Mouse (Mus musculus) lung, embryonic 16.5 days (tissue): Measurements from ENCODE around the gene Cfap298. TPM values are rescaled to one million over a fixed set of nuclear protein-coding genes. Genes with fewer than 3 reads are reported as not detected.

Experiments used
- ATAC-seq: fragments of 200-750 bp; cut with Nextera tagmentation; 2 replicates; pipeline ENCODE4 v1.8.0; 2017; ENCODE audit warnings: low read depth, mild to moderate bottlenecking, moderate library complexity
- H3K27ac ChIP-seq: fragments of 300-500 bp; sonication (generic); 2 replicates; pipeline ENCODE4 v1.5.1; 2014; ENCODE audit warnings: mild to moderate bottlenecking, control low read depth, low read length
- H3K27me3 ChIP-seq: fragments of 300-500 bp; sonication (generic); 2 replicates; pipeline ENCODE4 v1.6.1; 2014; ENCODE audit warnings: low read depth, low read length, mixed read lengths; ENCODE audit not compliant: control insufficient read depth, insufficient read depth
- H3K36me3 ChIP-seq: fragments of 300-500 bp; sonication (generic); 2 replicates; pipeline ENCODE4 v1.6.1; 2014; ENCODE audit warnings: low read length; ENCODE audit not compliant: control insufficient read depth, insufficient read depth
- H3K4me1 ChIP-seq: fragments of 300-500 bp; sonication (generic); replicated peaks from 2 replicates; pipeline ENCODE4 v1.6.1; 2014; ENCODE audit warnings: low read length, mixed read lengths; ENCODE audit not compliant: control insufficient read depth, insufficient read depth
- H3K4me2 ChIP-seq: fragments of 300-500 bp; sonication (generic); 2 replicates; pipeline ENCODE4 v1.6.1; 2014; ENCODE audit warnings: low read depth, low read length, control low read depth
- H3K4me3 ChIP-seq: fragments of 300-500 bp; sonication (generic); 2 replicates; pipeline ENCODE4 v1.5.1; 2014; ENCODE audit warnings: mild to moderate bottlenecking, low read length, control low read depth
- H3K9ac ChIP-seq: fragments of 300-500 bp; sonication (generic); 2 replicates; pipeline ENCODE4 v1.6.1; 2014; ENCODE audit warnings: low read length, control low read depth
- H3K9me3 ChIP-seq: fragments of 300-500 bp; sonication (generic); 2 replicates; pipeline ENCODE4 v1.6.1; 2016; ENCODE audit warnings: low read length; ENCODE audit not compliant: control insufficient read depth
- WGBS: fragments of 180-500 bp; shearing (Covaris S2); extraction: QIAGEN DNeasy Blood & Tissue Kit; methylation state at CpG from one replicate; pipeline ENCODE4 v1.1.7; 2014; 5-methylcytosine and 5-hydroxymethylcytosine counted together
- polyA plus RNA-seq: library from polyadenylated mRNA; unstranded; fragments of >200 nt; fragmentation: Nextera tagmentation; extraction: Ambion mirVana; gene quantifications from 2 replicates; pipeline ENCODE4 v1.2.1, GENCODE M21; 2015

Gene Cfap298
- polyA plus RNA-seq: 57.2 and 59.2 TPM in 2 replicates

- Histone ChIP-seq H3K4me2 (peak within 1 kb of the TSS; percentile 79), H3K9me3 (no peaks in the 10 kb centered on the region), H3K4me1 (peaks cover 5% of the 10 kb centered on the region; the same call in 1 of the 2 replicates), H3K27me3 (no peaks in the 10 kb centered on the region), H3K27ac (peak within 1 kb of the TSS; percentile 85), H3K4me3 (peak within 1 kb of the TSS; percentile 84), H3K36me3 (peaks cover 6% of the 10 kb centered on the region; the same call in 1 of the 2 replicates), H3K9ac (peak within 1 kb of the TSS; percentile 89)
- ATAC-seq: peak; percentile 98
- under 1% methylated on average over 56 of the region's 56 CpGs for WGBS
These were observed at the start of gene Cfap298 for GRCm38 (mm10) chr16:90934687-90935328. Cfap298 (minus strand) TSS chr16:90935114.

- no peaks in the 10 kb centered on the region for H3K9me3 ChIP-seq
- no peak for ATAC-seq
- no peaks in the 10 kb centered on the region for H3K4me1 ChIP-seq
- H3K36me3 ChIP-seq: peaks cover 11% of the 10 kb centered on the region
- H3K27me3 ChIP-seq: no peaks in the 10 kb centered on the region
- H3K9ac ChIP-seq: no peak overlapping the region
- H3K4me3 ChIP-seq: no peak overlapping the region
- no peak overlapping the region for H3K4me2 ChIP-seq
- 77% methylated on average over 6 of the region's 6 CpGs for WGBS
- no peak overlapping the region for H3K27ac ChIP-seq
These were observed 36.1 kb upstream of the Cfap298 start for GRCm38 (mm10) chr16:90971004-90971403.

DNA sequence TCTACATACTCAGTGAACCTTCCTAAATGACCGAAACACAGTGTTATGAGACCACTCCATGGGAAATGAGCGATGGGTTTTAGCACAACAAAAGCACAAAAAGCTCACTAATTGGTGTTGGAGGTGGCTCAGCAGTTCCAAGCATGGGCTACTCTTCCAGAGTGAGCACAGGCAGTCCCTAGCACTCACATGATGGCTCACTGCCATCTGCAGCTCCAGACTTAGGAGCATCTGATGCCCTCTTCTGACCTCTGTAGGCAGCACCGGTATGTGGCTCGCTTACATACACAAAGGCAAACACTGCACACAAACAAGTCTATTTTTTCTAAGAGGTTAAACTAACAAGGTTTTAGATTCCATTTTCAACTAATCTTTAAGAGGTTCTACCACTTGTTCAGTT, 31.3 kb upstream of the Cfap298 start:
- 61% methylated on average over 4 of the region's 4 CpGs for WGBS
- Histone ChIP-seq H3K4me1 (no peaks in the 10 kb centered on the region), H3K4me2 (no peak overlapping the region), H3K27ac (no peak overlapping the region), H3K9me3 (no peaks in the 10 kb centered on the region), H3K27me3 (no peaks in the 10 kb centered on the region), H3K36me3 (peaks cover 9% of the 10 kb centered on the region; the same call in 1 of the 2 replicates), H3K4me3 (no peak overlapping the region), H3K9ac (no peak overlapping the region)
- no peak for ATAC-seq

DNA sequence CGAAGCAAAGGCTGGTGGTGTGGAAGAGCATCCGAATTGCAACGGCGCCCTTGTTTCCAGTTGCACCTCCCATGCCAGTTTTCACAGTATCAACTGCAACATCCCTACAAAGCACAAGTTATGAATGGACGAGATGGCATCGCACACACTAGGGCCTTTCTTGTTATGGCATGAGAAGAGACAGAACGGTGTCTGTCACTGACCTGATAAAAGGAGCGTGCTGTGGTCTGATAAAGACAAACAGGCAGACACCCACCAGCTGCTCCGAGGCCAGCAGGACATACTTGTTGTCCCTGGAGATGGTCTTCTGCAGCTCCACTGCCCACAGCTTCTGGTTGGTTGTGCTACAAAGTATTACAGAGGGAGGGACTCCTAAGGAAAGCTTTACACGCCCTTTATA, 29.4 kb upstream of the Cfap298 start:
- WGBS: 89% methylated on average over 10 of the region's 10 CpGs
- Histone ChIP-seq H3K9ac (no peak overlapping the region), H3K27me3 (no peaks in the 10 kb centered on the region), H3K27ac (no peak overlapping the region), H3K9me3 (no peaks in the 10 kb centered on the region), H3K36me3 (peaks cover 13% of the 10 kb centered on the region), H3K4me1 (no peaks in the 10 kb centered on the region), H3K4me2 (no peak overlapping the region), H3K4me3 (no peak overlapping the region)
- ATAC-seq: no peak

- no peak overlapping the region for H3K4me3 ChIP-seq
- H3K36me3 ChIP-seq: peaks cover 11% of the 10 kb centered on the region
- WGBS: 86% methylated on average over 10 of the region's 10 CpGs
- no peaks in the 10 kb centered on the region for H3K9me3 ChIP-seq
- no peak overlapping the region for H3K9ac ChIP-seq
- H3K27ac ChIP-seq: no peak overlapping the region
- no peak overlapping the region for H3K4me2 ChIP-seq
- no peaks in the 10 kb centered on the region for H3K4me1 ChIP-seq
- ATAC-seq: no peak
- H3K27me3 ChIP-seq: no peaks in the 10 kb centered on the region
These were observed 29.0 kb upstream of the Cfap298 start for GRCm38 (mm10) chr16:90963866-90964265.

- H3K4me2 ChIP-seq: no peak overlapping the region
- WGBS: 82% methylated on average over 4 of the region's 4 CpGs
- peaks cover 8% of the 10 kb centered on the region for H3K36me3 ChIP-seq
- no peaks in the 10 kb centered on the region for H3K27me3 ChIP-seq
- H3K9me3 ChIP-seq: no peaks in the 10 kb centered on the region
- H3K27ac ChIP-seq: no peak overlapping the region
- no peak overlapping the region for H3K9ac ChIP-seq
- no peaks in the 10 kb centered on the region for H3K4me1 ChIP-seq
- no peak for ATAC-seq
- no peak overlapping the region for H3K4me3 ChIP-seq
These were observed 28.3 kb upstream of the Cfap298 start for GRCm38 (mm10) chr16:90963231-90963630.

DNA sequence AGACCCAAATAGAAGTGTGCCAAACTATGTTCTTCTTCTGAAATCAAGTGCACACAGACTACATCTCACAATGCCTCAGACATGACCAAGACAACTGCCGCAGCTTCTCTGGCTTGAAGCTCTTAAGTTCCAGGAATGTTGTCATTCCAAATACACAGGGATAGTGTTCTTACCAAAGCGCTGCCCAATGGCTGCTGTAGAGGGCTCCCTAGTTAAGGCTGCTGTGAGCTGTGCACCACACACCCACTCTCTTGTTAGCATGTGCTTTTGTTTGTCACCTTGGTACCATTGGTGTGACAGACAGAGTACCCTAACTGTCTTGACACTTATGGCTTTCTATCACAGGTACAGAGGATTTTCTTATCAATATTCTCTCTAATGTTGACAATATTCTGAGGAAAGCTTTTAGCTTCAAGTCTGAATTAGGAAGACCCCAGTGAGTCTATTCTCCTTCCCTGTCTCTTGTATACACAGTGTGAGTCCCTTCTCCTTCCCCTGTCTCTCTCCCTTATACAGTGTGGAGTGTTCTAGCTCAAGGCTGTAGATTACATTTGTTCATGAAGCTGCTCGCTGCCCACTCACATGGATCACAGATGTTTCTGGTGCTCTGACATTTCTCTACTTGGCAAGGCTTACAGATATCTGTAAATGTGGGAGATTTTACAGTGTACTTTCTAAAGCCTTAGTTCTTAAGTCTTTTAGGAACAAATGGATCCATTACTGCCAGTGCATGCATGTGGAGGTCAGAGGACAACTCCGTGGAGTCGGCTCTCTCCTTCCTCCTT, 23.6 kb upstream of the Cfap298 start:
- H3K4me1 ChIP-seq: no peaks in the 10 kb centered on the region
- ATAC-seq: no peak

DNA sequence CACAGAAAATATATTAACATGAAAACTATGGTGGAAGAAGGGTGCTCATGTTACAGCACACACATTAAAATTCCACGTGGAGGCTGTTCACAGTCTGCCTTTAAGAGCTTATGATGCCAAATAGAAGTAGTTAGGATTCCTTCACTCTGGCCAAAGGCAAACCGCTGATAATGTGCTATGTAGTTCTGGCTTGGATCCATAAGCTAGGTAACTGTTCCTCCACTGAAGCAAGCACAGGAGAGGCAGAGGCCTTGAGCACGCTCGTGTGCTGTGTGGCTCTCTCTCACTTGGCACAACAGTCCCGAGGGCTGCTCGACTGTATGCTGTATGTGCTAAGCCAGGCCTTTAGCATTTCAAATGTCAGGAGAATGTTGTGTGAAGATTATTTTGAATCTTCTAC, 20.6 kb upstream of the Cfap298 start:
- 67% methylated on average over 6 of the region's 6 CpGs for WGBS
- no peaks in the 10 kb centered on the region for H3K27me3 ChIP-seq
- no peak overlapping the region for H3K4me3 ChIP-seq
- H3K9ac ChIP-seq: no peak overlapping the region
- H3K27ac ChIP-seq: no peak overlapping the region
- no peaks in the 10 kb centered on the region for H3K4me1 ChIP-seq
- no peak for ATAC-seq
- H3K4me2 ChIP-seq: no peak overlapping the region
- H3K9me3 ChIP-seq: no peaks in the 10 kb centered on the region
- H3K36me3 ChIP-seq: peaks cover 6% of the 10 kb centered on the region

More for the DNA sequence above, 23.6 kb upstream of the Cfap298 start:
- Histone ChIP-seq H3K9me3 (no peaks in the 10 kb centered on the region), H3K27ac (no peak overlapping the region), H3K27me3 (no peaks in the 10 kb centered on the region), H3K4me3 (no peak overlapping the region), H3K9ac (no peak overlapping the region), H3K4me2 (no peak overlapping the region), H3K36me3 (peaks cover 6% of the 10 kb centered on the region)
- 70% methylated on average over 5 of the region's 5 CpGs for WGBS

DNA sequence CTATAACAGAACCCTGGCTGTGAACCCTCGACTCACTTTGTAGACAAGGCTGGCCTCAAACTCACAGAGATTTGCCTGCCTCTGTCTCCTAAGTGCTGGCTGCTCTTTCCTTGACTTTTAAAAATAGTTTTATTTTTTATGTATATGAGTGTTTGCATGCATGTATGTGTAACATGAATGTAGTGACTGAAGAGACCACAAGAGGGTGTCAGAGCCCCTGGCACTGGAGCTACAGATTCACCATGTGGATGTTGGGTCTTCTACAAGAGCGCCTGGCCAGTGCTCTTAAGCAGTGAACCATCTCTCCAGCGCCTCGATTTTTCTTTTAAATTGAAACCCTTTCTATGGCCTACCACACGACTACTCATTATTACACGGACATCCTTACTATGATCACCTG, 18.9 kb upstream of the Cfap298 start:
- Histone ChIP-seq H3K4me3 (no peak overlapping the region), H3K36me3 (peaks cover 2% of the 10 kb centered on the region)
- ATAC-seq: no peak

More for the DNA sequence above, 18.9 kb upstream of the Cfap298 start:
- no peak overlapping the region for H3K4me2 ChIP-seq
- no peak overlapping the region for H3K9ac ChIP-seq
- 0 out of 2 replicates have a peak, but pooled peaks cover 2% of the 10 kb centered on the region for H3K4me1 ChIP-seq
- no peaks in the 10 kb centered on the region for H3K27me3 ChIP-seq
- no peaks in the 10 kb centered on the region for H3K9me3 ChIP-seq
- H3K27ac ChIP-seq: no peak overlapping the region
- WGBS: 88% methylated on average over 6 of the region's 6 CpGs
